Mouse (Mus musculus) heart, postnatal 0 days (tissue): ENCODE data around the gene Tmem205.

Experiments used
- CTCF ChIP-seq: IDR thresholded peaks from 2 replicates; pipeline ENCODE4 v1.5.1; 2016; ENCODE audit warnings: antibody characterized with exemption, control low read depth, low read depth
- EP300 ChIP-seq: IDR thresholded peaks from 2 replicates; pipeline ENCODE4 v1.6.1; 2016; ENCODE audit warnings: antibody characterized with exemption, low read depth

- no peak for TF ChIP-seq EP300
- no peak for TF ChIP-seq CTCF
Measured at GRCm38 (mm10) chr9:21909474-21910223, 17.7 kb downstream of the Tmem205 start.
